Mouse (Mus musculus): Measurements from ENCODE around the gene B9d1.

B9d1 gene

DNA sequence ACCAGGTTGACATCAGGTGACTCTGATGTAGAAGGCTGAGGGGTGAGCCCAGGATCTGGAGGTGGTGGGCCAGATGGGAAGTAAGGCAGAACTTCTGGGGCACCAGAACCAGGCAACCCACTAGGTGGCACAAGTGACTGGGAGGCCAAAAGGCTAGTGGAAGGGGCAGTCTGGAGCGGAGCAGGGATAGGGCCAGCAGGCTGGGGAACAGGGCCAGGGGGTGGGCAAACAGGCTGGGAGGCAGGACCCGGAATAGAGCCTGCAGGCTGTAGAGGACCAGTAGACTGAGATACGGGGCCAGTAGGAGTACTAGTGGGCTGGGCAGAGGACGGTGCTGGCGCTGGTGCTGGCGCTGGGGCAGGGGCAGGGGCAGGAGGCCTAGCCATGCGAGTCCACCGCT, 15.1 kb upstream of the B9d1 start:
- DNase-seq, result no peak

DNA sequence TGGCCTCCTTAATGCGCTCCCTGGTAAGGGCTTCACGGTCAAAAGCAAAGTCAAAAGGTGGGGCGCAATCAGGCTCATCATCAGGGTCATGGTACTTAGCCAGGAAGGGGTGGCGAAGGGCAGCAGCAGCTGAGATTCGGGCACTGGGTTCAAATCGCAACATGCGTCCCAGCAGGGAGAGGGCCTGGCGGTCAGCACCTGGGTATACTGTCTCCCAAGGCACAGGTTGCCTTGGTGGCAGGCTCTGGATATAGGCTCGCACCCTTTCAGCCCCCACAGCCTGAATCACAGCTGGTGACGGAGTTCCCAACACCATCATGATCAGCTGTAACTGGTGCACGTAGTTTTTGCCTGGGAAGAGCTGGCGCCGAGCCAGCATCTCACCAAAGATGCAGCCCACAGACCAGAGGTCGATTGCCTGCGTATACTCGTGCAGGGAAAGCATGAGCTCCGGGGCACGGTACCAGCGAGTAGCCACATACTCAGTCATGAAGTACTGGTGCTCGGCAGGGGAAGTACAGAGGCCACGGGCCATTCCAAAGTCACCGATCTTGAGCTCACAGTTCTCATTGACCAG, 13.9 kb upstream of the B9d1 start:
- DNase-seq, result no peak

GRCm38 (mm10) chr11:61492749-61493401, 12.1 kb upstream of the B9d1 start:
- DNase-seq, result no peak

GRCm38 (mm10) chr11:61493525-61494128, 11.3 kb upstream of the B9d1 start:
- peak; percentile 39 for DNase-seq

GRCm38 (mm10) chr11:61494129-61494997, 10.6 kb upstream of the B9d1 start, which contains the start of gene Mapk7:
Gene Mapk7, minus strand, starts transcription at chr11:61494406.
- DNase-seq, result peak; percentile 99

DNA sequence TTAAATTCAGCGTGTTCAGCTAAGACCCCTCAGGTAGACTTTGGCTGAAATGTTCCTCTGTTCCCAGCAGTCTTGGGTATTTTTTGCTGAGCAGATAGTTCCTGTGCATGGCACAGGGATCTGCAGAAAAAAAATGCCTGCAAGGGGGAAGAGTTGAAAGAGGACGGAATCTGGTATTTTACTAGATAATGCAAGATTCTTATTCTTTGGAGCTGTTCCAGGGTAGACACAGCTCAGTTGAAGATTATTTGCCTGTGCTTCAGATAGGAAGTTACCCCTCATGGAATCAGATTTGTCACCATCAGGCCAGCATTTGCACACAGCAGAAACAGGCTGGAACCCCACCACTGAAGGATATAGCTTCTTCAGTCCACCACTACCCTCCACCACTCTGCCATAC, 9.4 kb upstream of the B9d1 start:
- no peak for DNase-seq

DNA sequence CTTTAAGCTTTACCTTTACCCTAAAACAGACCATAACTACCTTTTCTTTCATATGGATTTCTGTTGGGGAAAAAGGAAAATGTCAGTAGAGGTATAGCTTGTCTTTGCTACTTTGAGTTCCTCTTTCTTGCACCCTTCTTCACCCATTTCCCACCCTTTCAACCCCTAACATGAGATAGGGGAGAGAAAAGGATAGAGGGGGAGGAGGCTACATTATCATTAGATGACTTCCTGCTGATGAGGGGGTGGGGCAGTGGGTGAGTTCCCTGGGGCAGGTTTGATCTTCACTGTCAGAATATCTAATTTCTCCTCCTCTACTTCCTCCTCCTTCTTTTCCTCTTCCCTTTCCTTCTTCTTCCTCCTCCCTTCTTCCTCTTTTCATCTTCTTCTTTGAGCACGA, 7.5 kb upstream of the B9d1 start:
- no peak for DNase-seq

GRCm38 (mm10) chr11:61498736-61499504, 6.0 kb upstream of the B9d1 start:
- DNase-seq, result no peak

DNA sequence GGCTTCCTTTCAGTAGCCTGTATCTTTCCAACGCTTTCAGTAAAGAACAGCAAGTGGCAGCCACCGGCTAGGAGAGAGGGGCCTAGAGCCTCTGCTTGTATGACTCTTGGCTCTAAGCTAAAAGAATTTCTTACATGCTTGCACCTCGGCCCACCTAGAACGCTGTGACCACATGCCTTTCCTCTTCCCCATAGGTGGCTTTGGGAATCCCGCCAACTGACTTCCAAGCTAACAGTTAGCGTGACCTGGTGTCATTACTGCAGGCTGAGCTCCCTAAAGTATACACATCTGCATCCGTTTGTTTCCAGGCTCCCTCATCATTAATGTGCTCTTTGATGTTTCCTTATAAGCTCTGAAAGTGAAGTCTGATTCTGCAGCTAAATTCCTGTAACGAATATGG, 1.0 kb upstream of the B9d1 start:
- no peak for DNase-seq

GRCm38 (mm10) chr11:61514953-61515352, 10.0 kb downstream of the B9d1 start:
- DNase-seq, result peak; percentile 21

DNA sequence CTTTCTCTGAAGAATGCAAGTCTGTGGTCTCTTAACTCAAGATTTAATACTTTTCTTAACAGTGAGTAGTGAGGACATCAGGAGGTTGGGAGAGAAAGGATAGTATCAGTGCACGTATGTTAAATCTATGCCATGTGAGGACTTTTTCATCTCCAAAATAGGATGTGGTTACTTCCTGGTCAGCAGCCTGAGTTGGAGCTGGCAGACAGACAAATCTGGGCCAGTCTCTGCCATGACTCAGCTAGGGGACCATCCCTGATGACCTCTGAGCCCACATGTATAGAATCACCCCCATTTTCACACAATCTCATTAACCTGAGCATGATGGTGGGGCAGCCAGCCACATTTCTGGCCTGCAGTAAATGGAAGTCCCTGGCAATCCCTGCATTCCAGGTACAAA, 13.0 kb downstream of the B9d1 start:
- DNase-seq, result no peak

GRCm38 (mm10) chr11:61518871-61519270, 13.9 kb downstream of the B9d1 start:
- no peak for DNase-seq

DNA sequence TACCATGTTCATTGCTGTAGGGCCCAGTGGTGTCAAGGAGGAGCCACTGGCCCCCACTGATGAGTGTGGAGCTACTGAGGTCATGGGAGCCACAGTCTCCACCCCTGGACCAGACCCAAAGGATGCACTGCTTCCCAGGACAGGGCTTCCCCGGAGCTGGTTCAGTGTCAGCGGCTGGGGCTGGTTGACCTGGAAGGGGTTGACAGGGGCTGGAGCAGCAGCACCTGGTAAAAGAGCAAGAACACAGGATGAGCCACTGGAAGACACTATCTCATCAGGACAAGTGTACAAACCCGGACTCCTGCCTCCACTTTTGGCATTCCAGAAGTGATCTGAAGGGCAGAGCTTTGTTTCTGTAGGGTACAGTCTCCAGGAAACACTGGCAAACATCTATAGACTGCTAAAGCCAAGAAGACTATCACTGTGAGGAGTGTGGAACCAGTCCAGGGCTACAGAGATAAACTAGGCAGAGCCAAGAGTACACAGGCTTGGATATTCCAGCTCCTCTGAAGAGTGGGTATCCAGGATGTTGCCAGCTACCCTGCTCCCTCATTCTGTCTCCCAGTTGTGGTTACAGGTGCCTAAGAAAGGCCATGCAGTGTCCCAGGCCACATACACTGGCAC, 14.7 kb downstream of the B9d1 start:
- DNase-seq, result no peak

GRCm38 (mm10) chr11:61526872-61527271, 21.9 kb downstream of the B9d1 start:
- DNase-seq, result no peak

- DNase-seq, result peak; percentile 8
Observed at GRCm38 (mm10) chr11:61529268-61529713, 24.3 kb downstream of the B9d1 start.

- DNase-seq, result no peak
Observed at GRCm38 (mm10) chr11:61532820-61533219, 27.9 kb downstream of the B9d1 start.

DNA sequence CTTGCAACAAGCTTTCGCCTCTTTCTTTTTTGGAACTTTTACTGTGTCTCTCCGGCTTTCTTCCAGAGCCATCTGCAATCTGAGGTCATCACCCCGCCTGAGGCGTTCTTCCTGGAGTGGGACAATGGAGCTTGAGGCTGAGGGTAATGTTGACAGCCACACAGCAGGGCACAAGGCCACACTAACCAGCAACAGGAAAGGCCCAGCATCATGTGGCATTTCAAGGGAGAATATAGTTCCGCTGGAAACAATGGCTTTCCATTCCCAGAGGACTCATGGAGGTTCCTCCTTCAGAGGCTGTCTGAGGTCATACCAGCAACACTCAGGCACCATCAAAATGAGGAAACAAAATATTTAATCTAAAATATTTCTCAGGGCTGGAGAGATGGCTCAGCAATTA, 28.6 kb downstream of the B9d1 start:
- no peak for DNase-seq

GRCm38 (mm10) chr11:61535530-61535929, 30.6 kb downstream of the B9d1 start:
- DNase-seq, result no peak

DNA sequence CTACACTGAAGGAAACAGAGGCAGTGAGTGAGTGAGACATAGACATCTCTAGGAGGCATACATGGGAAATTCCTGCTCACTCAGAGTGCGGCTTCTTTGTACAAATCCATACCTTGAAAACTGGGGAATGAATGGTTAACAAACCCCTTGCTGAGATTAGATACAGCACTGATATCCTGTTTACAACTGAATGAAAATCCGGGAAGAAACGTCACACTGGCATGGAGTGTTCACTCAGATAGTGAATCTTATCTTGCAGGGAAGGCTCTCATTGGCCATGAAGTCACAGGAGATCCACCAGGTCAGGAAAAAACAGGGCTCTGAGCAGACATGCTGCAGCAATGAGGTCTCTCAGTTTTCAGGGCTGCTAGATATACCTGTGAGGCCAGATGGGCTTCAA, 32.0 kb downstream of the B9d1 start:
- no peak for DNase-seq

DNA sequence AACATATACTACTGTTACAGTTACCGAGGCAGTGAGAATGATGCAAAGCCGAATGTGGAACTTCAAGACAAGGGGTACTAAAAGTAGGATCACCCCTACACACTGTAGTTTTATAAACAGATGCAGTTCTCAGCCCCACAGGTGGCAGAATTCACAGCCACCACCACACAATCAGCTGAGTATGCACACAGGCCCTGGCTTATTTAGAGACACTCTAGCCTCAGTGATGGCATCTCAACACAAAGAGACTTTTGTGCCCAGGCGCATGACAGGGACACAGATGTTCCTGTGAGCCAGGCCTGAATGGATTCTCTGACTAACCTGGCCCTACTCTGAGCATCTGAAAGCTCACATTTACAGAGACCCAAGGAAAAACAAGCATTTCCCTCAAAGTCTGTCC, 32.4 kb downstream of the B9d1 start:
- no peak for DNase-seq

DNA sequence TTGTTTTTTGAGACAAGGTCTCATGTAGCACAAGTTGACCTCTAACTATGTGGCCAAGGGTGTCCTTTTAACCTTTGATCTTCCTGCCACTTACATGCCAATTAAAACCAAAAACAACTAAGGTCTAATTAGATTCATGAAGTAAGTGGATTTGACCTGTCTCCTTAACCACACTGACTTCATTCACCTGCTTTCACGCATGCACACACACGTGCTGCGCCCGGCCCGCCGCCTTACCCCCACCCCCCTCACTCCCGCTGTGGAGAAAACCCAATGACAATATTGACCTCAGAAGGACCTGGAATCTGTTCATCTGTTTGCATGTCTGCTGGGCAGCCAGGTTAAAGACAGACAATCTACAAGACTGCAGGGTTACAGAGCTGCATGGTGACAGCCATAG, 35.7 kb downstream of the B9d1 start:
- no peak for DNase-seq

GRCm38 (mm10) chr11:61541106-61541505, 36.2 kb downstream of the B9d1 start:
- DNase-seq, result no peak

Data from liver (tissue).